Mouse (Mus musculus): Measurements from ENCODE around the gene Mrnip.
A peak's percentile ranks its signal among the peaks of the same experiment; 100 is the strongest.
"Not testable (repeated sequence)": the region's sequence is repeated elsewhere in the genome, so short reads cannot be mapped to it uniquely, and the experiment has no call there.

Gene Mrnip

DNA sequence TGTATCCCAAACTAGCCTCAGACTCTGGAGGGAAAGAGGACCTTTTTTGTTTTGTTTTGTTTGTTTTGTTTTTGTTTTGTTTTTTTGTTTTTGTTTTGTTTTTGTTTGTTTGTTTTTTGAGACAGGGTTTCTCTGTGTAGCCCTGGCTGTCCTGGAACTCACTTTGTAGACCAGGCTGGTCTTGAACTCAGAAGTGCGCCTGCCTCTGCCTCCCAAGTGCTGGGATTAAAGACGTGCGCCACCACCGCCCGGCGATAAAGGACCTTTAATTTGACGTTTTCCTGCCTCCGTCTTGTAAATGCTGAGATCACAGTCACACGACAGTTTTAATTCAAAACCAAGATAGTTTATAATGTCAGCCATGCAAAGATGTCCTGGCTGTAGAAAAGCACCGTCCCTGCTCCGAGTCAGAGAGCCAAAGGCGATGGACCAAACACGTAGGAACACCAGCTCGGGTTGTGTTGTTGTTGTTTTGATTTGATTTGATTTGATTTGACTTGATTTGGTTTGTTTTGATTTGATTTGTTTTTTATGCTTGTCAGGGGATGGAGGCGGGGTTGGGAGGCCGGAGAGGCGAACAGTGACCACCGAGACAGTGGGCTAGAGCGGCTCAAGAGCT is at the start of gene Mrnip:
Gene Mrnip (plus strand): TSS at position 334 of the 619 bp plus-strand sequence.
- not testable (repeated sequence) for DNase-seq

GRCm38 (mm10) chr11:50127781-50128180 is 46.5 kb upstream of the Mrnip start:
- DNase-seq = no peak

DNA sequence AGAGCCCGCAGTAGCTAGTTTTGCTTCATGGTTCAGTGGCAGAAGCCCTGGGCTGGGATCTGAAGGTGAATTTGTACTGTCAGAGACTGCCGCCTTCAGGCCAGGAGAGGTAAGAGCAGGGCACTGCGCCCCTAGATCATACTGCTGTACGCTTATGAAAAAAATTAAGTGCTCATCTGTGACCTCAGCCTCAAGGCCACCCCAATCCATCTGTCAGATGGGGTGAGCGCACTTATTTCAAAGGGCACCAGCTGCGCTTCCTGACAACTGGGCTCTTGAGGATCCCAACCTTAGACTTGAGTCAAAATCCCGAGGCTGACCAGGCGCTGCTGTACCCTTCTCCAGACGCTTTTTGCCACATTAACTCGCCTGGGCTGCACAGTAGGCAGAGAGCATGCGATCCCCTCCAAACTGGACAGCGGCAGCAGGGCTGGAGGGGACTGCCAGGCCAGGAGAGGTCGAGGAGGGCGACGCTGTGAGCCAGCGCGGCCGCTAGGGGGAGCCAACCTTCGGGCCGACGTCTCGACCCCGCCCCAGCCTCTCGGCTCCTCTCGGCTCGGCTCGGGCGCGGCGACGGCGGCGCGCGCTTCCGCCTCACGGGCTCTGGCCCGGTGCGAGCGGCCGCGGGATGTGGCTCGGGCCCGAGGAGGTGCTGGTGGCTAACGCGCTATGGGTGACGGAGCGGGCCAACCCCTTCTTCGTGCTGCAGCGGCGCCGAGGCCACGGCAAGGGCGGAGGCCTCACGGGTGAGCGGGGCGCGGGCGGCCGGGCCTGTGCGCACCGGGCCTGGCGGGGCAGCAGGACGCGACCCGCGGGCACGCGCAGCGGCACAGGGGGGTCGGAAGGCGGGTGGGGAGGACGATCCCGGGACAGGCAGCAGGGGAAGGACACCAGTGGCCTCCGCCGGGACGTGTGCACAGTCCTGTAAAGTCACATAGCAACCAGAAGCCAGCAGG is 43.2 kb upstream of the Mrnip start, which contains the start of gene Tbc1d9b:
Gene Tbc1d9b (plus strand): TSS at position 586 of the 956 bp plus-strand sequence.
- DNase-seq = peak; percentile 97 to 98

GRCm38 (mm10) chr11:50131801-50132201 is 42.4 kb upstream of the Mrnip start:
- DNase-seq = peak in 1 of 2 experiments; percentile 41

DNA sequence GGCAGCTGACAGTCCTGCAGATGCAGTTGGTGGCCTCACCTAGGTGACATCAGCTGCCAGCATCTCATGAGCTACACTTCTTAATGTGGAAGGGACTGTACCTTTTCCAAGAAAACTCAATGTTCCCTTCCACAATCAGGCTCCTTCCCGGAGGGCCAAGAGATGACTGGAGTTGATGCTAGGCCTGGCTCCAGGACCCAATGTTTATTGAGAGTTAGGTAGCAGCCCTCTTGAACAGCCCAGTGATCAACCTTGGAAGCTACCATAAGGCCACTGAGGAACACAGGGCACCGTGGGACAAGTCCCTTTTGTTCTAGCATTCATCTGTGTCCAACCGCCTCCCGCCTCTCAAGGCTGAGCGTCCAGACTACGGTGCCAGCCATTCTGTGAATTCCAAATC is 42.0 kb upstream of the Mrnip start:
- DNase-seq = peak in 1 of 2 experiments; percentile 22

GRCm38 (mm10) chr11:50134136-50134859 is 39.9 kb upstream of the Mrnip start:
- DNase-seq = no peak

GRCm38 (mm10) chr11:50138206-50138822 is 35.9 kb upstream of the Mrnip start:
- DNase-seq = no peak

- no peak for DNase-seq
Observed at GRCm38 (mm10) chr11:50139571-50139970, 34.7 kb upstream of the Mrnip start.

GRCm38 (mm10) chr11:50145529-50145928 is 28.7 kb upstream of the Mrnip start:
- DNase-seq = no peak

DNA sequence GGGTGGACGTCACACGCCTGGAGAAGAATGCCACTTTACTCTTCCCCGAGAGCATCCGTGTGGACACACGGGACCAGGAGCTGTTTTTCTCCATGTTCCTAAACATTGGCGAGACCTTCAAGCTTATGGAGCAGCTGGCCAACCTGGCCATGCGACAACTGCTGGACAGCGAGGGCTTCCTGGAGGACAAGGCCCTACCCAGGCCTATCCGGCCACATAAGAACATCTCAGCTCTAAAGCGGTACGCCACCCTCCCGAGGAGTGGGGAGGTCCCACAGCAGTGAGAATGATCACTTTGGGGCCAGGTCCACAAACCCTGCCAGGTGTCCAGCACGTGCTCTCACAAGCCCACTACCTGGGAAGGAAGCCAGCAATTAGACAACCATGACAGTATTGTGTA is 28.1 kb upstream of the Mrnip start:
- no peak for DNase-seq

DNA sequence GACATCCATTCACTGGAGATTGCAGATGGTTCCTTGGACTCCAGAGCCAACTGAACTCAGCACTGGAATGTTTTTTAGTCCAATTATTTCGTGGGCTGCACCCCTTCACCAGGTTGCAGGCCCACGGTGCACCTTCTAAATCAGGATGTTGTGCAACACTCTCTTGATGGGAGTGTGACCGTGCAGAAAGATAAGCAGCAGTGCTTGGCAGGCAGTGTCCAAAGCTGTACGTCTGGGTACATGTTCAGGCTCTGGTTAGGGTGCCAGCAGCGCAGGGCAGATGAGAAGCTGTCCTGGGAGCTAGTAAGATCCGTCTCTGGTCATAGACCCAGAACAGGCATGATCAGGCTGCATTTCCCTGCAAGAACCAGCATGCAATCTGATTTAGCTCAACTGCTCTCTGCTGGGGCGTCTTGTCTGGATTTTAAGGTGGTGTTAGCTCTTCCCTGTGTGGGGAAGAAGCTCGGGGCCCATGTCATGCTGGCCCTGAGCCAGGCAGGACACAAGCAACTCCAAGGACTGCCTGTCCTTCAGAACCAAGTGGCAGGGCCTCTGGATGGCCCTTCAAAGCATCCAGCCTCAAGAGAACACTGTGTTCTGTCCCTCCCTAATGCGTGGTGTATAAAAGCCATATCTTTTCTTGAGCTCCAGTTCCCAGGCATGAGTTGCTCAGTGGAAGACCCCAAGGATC is 26.8 kb upstream of the Mrnip start:
- DNase-seq = no peak

DNA sequence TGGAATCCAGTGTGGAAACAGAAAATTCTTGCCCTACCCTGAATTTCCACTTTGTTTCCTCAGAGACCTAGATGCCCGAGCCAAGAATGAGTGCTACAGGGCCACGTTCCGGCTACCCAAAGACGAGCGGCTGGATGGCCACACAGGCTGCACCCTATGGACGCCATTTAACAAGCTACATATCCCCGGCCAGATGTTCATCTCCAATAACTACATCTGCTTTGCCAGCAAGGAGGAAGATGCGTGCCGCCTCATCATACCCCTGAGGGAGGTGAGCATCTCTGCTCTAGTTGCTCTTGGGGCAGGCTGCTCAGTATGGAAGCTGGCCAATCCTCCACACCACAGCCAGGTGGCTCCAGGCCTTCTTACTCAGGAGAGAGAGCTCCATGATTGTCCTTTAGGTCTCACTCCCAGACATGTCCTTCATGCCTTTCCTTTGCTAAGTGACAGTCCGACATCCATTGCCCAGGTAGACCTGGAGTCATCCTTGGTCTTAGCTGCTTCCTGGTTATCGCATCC is 26.2 kb upstream of the Mrnip start:
- DNase-seq = peak; percentile 25 to 28

- DNase-seq = no peak
Observed at GRCm38 (mm10) chr11:50149200-50149599, 25.0 kb upstream of the Mrnip start.

- no peak for DNase-seq
Observed at GRCm38 (mm10) chr11:50149603-50150150, 24.6 kb upstream of the Mrnip start.

GRCm38 (mm10) chr11:50151374-50151773 is 22.9 kb upstream of the Mrnip start:
- DNase-seq = no peak

DNA sequence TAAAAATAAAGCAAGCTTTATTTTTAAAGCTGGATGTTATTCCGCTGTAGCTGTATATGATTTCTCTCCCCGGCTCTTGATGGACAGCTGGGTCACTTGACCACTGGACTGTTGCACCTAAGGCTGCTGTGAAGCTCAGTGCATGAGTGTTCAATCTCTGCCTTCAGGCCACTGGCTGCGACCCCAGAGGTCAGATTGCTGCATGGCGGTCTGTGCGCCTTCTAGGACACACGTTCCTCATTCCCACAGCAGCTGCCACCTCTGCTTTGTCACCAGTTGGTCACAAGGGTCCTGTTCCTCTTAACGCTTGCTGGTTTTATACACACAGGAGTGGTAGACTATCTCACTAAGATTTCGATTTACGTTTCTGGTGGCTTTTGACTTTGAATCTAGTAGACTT is 20.1 kb upstream of the Mrnip start:
- DNase-seq = no peak

GRCm38 (mm10) chr11:50154777-50155520 is 19.3 kb upstream of the Mrnip start:
- peak in 1 of 2 experiments; percentile 25 for DNase-seq

DNA sequence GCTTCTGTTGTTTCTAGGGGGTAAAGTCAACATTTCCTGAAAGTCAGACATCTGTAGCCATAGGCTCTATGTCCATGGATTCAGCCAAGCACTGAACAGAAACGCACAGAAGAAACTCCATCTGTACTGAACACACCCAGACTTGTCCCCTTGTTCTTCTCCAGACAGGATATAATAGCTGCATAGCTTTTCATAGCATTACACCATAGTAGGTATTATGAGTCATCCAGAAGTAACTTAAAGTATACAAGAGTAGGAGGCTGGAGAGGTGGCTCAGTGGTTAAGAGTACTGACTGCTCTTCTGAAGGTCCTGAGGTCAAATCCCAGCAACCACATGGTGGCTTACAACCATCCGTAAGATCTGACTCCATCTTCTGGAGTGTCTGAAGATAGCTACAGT is 18.5 kb upstream of the Mrnip start:
- DNase-seq = no peak

- peak; percentile 57 to 61 for DNase-seq
Observed at GRCm38 (mm10) chr11:50156725-50157258, 17.5 kb upstream of the Mrnip start.

GRCm38 (mm10) chr11:50158346-50158745 is 15.9 kb upstream of the Mrnip start:
- no peak for DNase-seq
